Mouse (Mus musculus): ENCODE results near the gene Casc4.

DNA sequence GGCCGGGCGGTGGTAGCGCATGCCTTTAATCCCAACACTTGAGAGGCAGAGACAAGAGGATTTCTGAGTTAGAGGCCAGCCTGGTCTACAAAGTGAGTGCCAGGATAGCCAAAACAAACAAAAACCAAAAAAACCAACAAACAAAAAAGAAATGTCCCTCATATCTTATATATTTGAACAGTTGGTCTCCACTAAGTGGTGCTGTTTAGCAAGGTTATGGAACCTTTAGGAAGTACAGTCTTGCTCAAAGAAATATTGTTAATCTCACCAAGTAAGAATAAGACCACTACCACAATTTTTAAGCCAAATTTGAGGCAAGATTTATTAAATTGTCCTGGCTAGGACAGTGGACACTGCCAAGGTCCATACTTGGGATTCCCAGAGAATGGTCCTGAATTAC, 25.3 kb upstream of the Casc4 start:
- TF ChIP-seq CTCF (IDR thresholded peaks at IDR 0.05; ENCODE audit: low read depth) (peak; percentile 46), EP300 (optimal IDR thresholded peaks at IDR 0.05) (no peak)
